Mouse (Mus musculus) kidney, adult 9 months (tissue): Measurements from ENCODE around the gene Cep162.

Experiments
- DNase-seq: peaks from one replicate; pipeline ENCODE4 v3.0.0; 2022

Cep162 gene

GRCm38 (mm10) chr9:87152641-87153325 lies 102.6 kb downstream of the Cep162 start:
- DNase-seq: no peak

- DNase-seq: peak; percentile 37
Measured at GRCm38 (mm10) chr9:87147927-87148326, 107.4 kb downstream of the Cep162 start.

GRCm38 (mm10) chr9:87146400-87146799 lies 108.9 kb downstream of the Cep162 start:
- DNase-seq: no peak

- DNase-seq: no peak
Measured at GRCm38 (mm10) chr9:87145671-87146070, 109.7 kb downstream of the Cep162 start.

GRCm38 (mm10) chr9:87145180-87145579 lies 110.2 kb downstream of the Cep162 start:
- DNase-seq: no peak

GRCm38 (mm10) chr9:87144532-87144931 lies 110.8 kb downstream of the Cep162 start:
- DNase-seq: no peak

- DNase-seq: peak; percentile 19
Measured at GRCm38 (mm10) chr9:87144106-87144505, 111.2 kb downstream of the Cep162 start, which contains the start of gene Mrap2. Gene Mrap2, plus strand, starts transcription at chr9:87144306.

GRCm38 (mm10) chr9:87143076-87143475 lies 112.3 kb downstream of the Cep162 start:
- no peak for DNase-seq
